Mouse (Mus musculus) layer of hippocampus, postnatal 10 days (tissue): Measurements from ENCODE around the gene Cnksr3. TPM values are rescaled to one million over a fixed set of nuclear protein-coding genes. Genes with fewer than 3 reads are reported as not detected.
A peak's percentile ranks its signal among the peaks of the same experiment; 100 is the strongest.

Source experiments
- DNase-seq, 2 experiments: peaks; one replicate each; pipeline ENCODE4 v3.0.0; 2021; ENCODE audit warnings: low spot score in 2 of 2
- total RNA-seq, 2 experiments: library from RNA; stranded (reverse); gene quantifications; 2 replicates each; pipeline ENCODE4 v1.2.3; 2021

The Cnksr3 gene
- total RNA-seq, 2 experiments from 2014 or later, result 6.6 to 7.0 TPM

DNA sequence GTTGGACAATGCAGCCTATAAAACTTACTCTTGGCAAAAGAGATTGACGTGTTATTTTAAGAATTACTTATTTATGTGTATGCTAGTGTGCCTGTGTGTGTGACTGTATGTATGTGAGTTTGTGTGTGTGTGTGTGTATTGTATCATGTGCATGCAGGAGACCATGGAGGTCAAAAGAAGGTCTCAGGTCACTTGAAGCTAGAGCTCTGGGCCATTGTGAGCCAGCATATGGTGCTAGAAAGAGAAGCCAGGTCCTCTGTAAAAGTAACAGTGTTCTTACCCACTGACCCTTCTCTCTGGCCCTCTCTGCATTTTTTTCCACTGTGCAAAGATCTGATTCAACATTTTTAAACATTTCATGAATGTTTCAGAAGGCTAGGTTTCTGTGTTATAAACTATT lies 134.1 kb downstream of the Cnksr3 start:
- DNase-seq, result no peak

DNA sequence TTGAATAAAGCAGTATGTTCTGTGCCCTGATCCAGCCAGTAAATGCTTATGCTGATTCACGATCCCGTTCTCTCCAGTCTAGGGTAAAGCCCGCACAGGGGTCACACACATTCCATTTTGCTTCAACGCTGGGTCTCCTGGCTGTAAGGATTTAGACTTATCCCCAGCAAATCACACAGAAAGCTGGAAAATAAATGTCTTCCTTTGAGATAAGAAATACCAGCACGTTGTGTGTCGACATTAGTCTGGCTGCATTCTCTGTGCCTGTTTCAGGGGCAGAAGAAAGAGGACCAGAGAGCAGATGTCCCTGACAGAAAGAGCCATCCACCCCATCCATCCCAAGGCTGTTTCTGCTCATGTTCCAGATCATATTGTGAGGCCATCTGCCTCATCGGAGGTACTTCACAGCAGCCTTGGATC lies 134.6 kb downstream of the Cnksr3 start:
- no peak for DNase-seq

DNA sequence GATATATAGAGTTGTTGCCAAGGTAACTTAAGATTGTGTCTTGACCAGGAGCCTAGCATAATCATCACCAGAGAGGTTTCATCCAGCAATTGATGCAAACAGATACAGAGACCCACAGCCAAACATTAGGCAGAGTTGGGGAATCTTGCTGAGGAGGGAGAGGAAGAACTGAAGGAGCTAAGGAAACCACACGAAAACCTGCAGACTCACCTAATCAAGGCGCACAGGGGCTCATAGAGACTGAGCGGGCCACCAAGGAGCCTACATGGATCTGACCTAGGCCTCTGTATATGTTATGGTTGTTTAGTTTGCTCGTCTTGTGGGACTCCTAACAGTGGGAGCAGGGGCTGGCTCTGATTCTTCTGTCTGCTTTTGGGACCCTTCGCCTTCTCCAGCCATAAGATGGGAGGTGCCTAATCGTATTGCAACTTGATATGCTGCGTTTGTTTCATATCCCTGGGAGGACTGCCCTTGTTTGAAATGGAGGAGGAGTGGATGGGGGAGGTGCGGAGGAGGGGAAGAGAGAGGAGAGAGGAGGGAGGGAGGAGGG lies 135.3 kb downstream of the Cnksr3 start:
- DNase-seq, result no peak

DNA sequence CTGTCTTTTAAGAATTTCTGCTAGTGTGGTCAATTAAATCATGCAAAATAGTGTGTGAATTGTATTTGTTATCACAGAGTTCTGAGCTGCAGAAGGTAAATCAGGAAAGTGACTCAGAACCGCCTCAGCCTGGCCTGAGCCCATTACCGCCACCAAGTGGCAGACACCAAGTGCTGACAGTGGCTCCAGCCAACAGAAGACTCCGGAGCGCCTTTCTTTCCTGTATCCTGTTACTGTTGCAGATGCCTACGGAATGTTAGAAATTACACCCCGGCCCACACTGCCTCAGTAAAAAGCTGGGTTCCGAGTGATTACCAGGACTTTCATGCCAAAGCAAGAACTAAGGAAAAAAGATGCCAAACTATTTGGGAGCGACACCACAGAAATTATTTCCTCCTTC lies 135.8 kb downstream of the Cnksr3 start:
- peak; percentile 73 to 82 for DNase-seq

DNA sequence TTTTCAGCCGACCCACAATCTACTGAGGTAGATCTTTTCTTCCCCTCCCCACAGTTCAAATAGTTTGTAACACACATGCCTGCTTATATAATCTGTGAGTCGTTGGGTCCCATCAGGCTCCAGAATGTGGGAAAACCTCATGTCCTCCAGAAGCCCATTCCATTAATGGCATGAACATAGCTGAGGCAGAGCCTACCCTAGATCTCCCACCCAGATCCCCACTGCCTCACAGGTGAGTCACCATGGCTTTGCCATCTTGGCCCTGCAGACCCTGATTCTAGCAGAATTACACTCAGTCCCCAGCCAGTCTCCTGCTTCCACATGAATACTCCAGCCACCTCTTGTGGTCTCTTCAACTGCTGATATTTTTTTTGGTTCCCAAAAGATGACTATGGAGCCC lies 136.4 kb downstream of the Cnksr3 start:
- DNase-seq, result no peak

DNA sequence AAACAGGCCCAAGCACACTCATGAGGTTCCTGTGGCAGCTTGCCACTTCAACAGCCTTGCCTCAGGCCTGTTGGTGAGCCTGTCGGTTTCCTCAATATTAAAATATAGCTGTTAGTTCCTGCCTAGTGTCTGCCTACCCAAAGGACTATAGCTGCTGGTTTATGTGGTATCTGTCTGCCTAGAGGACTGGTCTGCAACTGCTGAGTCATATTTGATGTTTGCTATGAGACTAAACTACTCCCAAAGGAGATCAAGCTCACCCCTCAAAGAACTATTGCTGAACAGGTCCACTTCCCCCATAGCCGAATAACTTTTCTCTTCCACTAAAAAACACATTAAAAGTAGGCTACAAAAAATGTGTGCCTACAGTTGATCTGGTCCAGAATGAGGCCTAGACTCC lies 137.8 kb downstream of the Cnksr3 start:
- DNase-seq, result no peak

DNA sequence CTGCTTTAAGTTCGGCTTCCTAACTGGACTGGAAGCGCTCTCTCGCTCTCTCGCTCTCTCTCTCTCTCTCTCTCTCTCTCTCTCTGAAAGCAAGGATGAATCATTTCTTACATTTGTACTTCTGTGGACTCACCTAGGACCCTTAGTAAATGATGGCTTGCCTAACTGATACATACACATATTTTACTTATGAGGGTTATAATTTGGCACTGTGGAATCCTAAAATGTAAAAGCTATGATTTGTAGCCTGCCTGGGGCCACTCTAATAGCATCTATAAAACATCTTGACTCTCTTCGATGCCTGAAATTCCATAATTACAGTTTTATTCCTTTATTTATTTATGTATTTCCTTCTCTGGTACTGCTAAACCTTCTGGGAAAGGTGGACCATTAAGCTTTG lies 141.1 kb downstream of the Cnksr3 start:
- DNase-seq, result no peak

DNA sequence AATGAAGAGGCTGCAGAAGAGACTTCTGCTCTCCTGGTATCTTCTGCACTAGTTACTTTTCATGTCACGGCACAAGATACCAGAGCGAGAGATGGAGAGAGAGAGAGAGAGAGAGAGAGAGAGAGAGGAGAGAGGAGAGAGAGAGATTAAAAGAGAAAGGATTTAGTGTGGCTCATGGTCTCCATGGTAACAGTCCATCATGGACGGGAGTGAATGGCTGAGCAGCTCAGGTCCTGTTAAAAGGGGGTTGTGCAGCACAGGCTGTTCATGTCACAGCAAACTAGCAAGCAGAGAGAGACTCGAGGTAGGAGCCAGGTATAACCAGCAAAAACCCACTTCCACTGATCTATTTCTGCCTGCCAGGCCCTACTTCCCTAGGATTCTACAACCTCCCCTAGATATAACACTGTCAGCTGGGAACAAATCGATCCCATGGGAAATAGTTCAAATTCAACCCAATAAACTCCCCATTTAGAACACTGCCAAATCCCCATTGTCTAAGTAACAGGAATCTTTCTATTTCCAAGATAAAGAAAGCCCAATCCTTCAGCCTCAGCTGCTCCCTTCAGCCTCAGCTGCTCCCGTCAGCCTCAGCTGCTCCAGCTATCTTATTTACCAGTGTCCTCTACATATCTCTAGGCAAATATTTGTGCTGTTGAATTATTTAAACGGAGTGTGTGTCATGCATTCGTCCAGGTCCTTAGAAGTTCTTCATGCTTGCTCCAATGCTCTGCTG lies 141.8 kb downstream of the Cnksr3 start:
- DNase-seq, result no peak

DNA sequence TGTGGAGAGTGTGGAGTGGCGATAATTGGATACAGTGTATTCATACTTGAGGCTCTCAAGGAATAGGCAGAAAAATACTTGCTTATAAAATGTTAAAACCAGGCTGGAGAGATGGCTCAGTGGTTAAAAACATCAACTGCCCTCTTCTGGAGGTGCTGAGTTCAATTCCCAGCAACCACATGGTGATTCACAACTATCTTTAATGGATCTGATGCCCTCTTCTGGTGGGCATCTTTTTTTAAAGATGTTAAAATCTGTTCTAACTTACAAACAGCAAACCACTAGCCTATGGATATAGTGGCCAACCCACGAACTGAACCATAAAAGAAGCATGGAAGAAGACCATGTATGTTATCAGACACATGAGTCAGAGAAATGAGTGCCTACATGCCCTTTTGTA lies 142.9 kb downstream of the Cnksr3 start:
- no peak for DNase-seq

Other genes starting within 250 kb of the Cnksr3 start
- 10 to 100 TPM in 1 of 2 experiments, 1 to 10 TPM in 1; 9.5 to 12.1 TPM for gene Ipcef1, start 159.8 kb downstream of the Cnksr3 start, total RNA-seq